Mouse (Mus musculus) retina, embryonic 14.5 days (tissue): Measurements from ENCODE around the gene Insig1.

Experiments used
- DNase-seq: peaks from one replicate; pipeline ENCODE4 v3.0.0-alpha.2; 2015; ENCODE audit warnings: low spot score

The Insig1 gene

GRCm38 (mm10) chr5:28118531-28118925 is 47.4 kb downstream of the Insig1 start:
- no peak for DNase-seq

DNA sequence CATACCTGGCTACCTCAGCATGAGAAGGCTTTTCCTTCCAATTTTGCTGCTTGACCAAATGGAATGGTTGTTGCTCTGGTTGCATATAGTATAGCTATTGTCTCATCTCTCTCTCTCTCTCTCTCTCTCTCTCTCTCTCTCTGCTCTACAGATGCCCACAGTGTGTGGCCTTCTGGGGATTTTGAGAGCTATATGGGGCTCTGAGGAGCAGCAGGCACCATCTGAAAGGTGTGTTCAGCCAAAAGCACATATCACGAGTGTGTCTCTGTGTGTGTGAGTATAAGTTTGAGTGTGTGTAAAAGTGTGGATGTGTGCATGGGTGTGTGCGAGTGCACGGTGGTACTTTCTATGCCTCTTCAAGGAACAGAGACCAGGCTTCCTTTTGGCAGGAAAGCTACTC is 48.4 kb downstream of the Insig1 start:
- DNase-seq = no peak

GRCm38 (mm10) chr5:28122491-28123454 is 51.6 kb downstream of the Insig1 start:
- DNase-seq = peak; percentile 90

DNA sequence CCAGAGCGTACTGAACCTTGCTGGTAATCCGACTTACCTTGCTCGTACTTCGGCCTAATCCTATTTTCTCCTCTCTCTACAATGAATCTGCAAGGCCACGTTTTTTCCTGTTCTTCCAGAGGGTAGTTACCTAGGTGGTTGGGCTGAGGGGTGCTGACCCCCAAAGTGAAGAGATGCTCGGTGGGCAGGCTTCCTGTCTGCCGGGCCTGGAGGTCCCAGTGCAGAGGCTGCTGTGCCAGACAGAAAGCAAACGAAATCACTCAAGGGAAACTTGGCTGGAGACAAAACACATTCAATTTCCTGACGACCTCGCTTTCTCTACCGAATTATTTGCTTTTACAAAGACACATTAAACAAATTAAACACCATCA is 52.3 kb downstream of the Insig1 start:
- DNase-seq = no peak

- DNase-seq = peak; percentile 52
Measured at GRCm38 (mm10) chr5:28124321-28125230, 53.4 kb downstream of the Insig1 start.
